Mouse (Mus musculus): ENCODE data around the gene Map10.

The Map10 gene

DNA sequence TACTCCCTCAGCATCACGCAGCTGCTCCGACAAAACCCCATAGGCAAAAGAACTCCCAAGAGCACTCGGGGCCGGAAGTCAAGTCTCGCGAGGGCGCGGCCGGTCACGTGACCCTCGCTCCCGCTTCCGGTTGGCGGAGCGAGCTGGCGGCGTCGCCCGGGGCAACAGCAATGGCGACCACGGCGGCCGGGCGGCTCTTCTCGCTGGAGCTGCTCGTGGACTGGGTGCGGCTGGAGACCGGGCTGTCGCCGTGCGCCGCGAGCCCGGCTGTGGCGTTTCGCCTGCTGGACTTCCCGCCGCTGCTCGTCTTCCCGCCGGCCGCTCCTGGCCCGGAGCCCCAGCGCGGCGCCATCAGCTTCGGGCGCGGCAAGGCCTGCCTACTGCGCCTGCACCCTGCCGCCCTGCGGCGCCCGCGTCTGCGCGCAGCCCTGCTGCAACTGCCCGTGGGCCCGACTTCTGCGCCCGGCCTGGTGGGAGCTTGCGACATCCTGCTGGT is at the start of gene Map10:
Map10 (plus strand) TSS at position 119 of the 496 bp plus-strand sequence.
- DNase-seq (ENCODE audit: extremely low read depth, low read depth), result no peak

DNA sequence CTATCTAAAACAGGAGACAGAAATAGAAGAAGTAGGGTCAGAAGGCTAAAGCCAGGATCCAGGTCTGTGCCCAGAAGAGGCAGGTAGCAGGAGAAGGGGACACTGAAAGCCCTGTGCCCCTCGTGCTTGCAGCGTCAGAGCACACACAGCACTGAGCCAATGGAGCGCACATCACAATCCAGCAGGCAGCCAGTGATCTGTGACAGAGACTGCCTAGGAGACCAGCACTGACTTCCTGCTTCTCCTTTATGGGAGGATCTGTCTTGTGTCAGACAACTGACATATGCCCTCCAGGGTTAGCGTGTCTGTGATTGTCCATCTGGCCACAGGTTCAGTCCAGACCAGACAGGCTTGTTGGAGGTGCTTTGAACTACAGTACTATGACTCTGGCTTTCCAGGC is 49.3 kb upstream of the Map10 start:
- no peak for DNase-seq (ENCODE audit: extremely low read depth, low read depth)

DNA sequence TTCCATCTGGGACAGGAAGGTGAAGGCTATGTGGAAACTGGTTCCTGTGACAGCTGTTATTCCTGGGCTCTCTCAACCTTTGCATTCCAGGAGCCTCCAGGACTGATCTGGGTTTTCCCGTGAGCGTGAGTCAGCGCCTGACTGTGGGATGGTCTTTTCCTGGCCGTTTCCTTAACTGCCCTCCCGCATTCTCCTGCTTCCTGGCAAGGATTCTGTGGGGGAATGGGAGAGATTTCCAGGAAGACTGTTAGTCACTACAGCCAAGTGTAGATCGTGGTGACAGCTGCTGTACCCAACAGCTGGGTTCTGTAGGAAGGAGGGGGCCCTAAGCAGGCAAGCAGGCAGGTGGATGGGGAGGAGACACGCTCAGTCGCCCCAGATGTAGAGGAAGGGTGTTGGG is 45.3 kb upstream of the Map10 start:
- DNase-seq (ENCODE audit: extremely low read depth, low read depth), result no peak

DNA sequence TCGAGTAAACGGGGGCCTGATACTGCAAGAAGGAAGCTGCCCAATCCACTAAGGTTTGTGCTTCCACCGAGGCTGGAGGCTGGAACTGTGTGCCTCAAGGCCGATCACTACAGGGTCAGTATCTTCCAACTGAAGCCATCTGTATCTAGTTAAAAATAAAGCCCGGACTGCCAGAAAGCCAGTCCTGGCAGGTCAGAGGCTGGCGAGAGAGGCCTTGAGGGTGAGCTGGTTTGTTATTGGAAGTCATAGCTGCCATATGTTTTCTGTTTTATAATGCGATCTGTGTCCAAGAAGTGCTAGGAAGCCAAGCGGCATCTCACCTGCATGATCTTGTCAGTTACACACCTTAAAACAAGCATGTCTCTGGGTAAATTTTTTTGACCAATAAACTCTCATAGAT is 43.2 kb upstream of the Map10 start:
- no peak for DNase-seq (ENCODE audit: extremely low read depth, low read depth)

DNA sequence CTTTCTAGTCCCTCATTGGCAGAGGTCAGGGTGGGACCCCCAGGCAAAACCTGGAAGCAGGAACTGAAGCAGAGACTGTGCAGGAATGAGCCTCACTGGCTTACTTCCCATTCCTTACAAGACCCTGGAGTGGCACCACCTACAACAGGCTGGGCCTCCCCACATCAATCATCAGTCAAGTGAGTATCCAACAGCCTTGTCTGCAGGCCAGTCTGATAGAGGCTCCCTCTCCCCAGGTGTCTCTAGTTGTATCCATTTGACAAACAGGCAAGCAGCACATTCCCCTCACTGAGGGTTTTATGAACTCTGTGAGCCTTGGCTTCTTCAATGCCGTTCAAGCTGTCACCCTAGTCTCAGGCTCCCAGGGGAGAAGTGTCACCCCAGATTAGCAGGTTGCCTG is 40.8 kb upstream of the Map10 start:
- no peak for DNase-seq (ENCODE audit: extremely low read depth, low read depth)

DNA sequence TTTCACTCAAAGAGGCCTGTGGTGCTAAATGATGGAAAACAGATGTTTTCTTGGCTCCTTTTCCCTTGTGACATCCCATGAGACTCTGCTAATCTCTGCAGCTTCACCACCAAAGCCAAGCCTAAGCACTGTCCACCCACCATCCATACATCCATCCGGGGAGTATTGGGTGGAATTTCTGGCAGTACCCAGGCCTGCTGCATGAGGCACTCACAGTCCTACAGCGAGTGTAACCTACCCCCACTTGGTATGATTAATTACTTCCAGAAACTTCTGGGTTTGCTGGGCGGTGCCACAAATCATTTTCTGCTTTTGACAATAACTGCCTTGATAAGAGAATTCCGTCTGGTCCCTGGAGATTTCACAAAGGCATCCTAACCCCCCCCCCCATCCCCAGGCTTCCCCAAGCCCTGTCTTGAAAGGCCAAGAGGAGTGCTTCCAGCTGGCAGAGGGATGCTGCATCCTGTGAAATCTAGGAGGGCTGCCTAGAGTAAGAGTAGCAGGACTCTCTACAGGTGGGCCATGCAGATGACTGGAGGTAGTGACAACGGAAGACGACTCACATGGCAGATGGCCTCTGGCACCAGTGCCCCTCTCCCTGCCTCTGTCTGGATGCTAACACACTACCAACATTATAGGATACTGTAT is 31.1 kb upstream of the Map10 start:
- no peak for DNase-seq (ENCODE audit: extremely low read depth, low read depth)

DNA sequence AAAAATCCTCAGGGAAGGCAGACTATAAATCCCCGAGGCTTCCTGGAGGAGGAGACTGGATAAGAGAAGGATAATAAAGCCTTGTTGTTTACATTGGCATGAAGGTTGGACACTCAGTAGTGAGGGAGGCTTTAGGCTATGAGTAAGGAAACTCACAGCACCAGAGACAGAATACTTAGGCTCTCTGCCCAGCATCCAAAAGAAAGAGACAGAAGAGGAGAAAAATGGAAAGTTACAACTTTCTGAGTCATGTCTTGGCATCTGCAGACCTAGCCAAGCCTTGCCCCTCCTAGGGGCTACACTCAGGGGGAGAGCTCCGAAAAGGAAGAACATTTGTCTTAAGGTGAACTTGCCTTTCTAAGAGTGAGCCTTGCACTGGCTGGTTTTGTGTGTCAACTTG is 30.0 kb upstream of the Map10 start:
- DNase-seq (ENCODE audit: extremely low read depth, low read depth), result no peak

DNA sequence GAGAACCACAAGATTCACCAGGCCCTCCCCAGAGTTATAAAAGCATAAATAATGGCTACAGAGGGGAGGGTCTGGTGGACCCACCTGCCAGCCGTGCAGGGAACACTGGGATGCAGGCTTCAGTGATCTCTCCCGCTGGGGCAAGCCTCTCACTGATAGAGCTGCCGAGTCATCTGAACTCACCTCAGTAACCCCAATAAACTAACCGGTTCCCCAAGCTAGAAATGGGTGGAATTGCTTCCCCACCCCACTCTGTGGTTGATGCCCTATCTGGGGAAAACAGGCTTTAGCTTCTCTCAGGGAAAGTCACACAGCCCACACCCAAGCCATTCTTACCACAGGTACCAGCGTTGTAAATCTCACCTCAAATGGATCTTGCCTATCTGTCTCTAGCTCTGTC is 28.9 kb upstream of the Map10 start:
- DNase-seq (ENCODE audit: extremely low read depth, low read depth), result no peak

DNA sequence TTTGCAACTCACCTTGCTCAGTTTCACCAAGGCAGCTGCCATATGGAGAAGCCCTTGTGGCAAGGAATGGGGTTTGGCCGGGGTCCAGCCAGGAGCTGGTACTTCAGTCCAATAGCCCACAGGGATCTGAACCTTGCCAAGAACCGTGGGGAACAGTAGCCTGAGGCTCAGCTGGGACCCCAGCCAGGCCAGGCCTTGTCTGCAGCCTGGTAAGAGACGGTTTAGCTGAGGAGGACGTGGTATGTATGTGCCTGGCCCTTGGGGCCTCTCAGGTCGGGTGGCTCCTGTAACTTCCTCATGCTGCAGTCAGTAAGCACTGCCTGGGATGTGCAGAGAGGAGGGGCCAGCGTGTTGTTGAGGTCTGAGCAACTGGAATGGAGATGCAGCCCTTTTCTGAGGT is 27.8 kb upstream of the Map10 start:
- no peak for DNase-seq (ENCODE audit: extremely low read depth, low read depth)

DNA sequence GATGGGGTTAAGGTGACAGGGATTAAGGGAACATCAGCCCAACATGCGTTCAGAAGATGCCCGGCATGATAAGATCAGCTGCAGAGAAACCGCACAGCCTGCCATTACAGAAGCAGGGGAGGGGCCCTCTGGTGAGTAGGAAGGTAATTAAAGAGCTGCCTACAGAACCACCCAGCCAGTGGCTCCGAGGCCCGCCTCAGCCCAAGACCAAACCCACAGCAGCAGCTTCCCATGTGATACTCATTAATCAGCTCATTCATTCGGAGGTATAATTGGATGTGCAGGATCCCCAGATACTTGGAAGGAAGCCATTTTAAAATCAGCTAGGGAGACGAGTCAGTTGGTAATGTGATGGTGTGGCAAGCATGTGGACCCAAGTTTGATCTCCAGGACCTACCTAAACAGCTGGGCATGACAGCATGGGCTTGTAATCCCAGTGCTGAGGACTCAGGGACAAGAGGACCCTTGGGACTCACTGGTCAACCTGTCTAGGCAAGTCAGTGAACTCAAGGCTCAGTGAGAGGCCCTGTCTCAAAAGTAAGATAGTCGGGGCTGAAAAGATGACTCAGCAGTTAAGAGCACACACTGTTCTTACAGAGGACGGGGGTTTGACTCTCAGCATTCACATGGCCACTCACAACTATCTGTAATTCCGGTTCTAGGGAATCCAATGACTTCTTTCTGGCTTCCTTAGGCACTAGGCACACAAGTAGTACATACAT is 23.7 kb upstream of the Map10 start:
- no peak for DNase-seq (ENCODE audit: extremely low read depth, low read depth)

DNA sequence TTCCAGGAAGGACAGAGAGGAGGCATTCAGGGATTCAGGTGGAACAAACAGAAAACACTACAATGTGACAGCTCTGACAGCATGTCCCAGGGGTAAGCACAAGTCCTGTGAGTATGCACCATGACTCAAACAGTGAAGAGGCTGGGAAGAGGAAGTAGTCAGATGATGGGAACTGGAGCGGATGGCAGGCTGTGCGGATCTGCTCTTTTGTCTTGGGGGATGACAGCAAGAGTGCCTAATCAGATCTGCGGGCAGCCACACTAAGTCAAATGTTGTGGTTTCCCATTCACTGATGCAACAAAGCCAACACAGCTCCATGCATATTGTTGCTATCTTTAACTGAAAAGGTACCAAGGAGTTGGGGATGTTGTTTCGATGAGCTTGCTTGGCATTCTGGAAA is 20.2 kb upstream of the Map10 start:
- no peak for DNase-seq (ENCODE audit: extremely low read depth, low read depth)

DNA sequence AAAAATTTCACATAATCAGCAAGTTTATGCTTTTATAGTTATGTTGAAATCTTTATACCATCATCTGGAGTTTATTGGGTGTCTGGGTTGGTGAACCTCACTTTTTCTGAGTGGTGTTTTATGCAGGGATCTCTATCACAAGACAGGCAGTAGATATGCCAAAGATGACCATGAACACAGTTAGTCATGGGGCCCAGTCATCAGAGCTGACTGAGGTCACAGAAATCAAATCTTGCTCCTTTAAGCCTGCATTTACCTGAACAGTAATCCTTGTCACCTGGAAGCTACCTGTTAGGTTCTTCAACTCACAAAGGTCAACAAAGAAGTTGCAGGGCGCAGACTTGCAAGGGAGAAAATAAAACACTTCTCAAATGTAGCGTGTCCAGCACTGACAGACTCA is 14.8 kb upstream of the Map10 start:
- no peak for DNase-seq (ENCODE audit: extremely low read depth, low read depth)

DNA sequence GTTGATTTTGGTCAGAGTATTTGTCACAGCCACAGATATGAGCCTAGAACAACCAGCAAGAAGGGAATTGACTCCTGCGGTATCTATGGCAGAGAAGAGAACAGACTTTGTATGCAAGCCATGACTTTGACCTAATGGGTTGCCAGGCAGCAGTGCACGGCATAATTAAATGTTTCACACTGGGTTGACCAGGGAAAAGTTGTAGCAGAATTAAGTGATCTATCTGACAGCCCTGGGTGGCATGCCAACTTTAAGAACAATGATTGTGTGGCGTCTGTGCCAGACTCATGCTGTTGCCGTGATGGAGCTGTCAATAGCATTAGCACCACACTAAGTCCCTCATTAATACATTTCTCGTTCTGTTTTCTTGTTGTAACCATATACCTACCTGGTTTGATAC is 11.1 kb upstream of the Map10 start:
- no peak for DNase-seq (ENCODE audit: extremely low read depth, low read depth)

DNA sequence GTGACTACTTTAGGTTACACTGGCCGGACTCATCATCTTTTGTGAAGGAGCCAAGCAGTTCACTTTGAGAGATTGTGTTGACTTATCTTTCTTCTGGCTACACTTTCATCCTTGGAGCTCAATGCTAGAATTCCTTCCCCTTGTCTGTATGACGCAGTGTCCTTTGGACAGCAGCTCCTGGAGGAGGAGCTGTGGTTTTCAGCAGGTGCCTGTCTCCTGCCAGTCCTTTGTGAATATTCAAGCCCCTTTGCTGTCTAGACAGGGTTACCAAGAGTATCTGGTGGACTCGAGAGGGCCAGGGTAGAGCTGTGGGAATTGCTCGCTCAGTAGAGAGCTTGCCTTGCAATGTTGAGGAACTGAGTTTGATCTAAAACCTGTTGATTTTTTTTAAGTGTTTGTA is 10.7 kb upstream of the Map10 start:
- no peak for DNase-seq (ENCODE audit: extremely low read depth, low read depth)

DNA sequence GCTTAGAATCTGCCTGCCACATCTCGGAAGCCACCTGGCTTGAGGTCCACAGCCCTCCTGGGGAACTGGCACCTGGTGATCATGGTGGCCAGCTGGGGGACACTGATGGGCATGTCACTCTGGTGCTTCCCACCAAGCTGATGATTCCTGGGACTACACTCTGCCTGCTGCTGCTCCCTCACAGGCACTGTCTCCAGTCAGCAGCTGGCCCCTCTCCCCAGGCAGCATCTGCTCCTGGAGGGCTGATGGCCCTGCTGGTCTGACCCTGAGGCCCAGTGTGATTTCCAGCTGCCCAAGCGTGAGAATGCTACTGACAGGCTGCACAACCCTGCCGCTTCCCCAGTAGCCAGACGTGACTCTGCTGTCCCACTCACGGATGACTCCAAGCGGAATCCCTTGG is 9.2 kb upstream of the Map10 start:
- no peak for DNase-seq (ENCODE audit: extremely low read depth, low read depth)

DNA sequence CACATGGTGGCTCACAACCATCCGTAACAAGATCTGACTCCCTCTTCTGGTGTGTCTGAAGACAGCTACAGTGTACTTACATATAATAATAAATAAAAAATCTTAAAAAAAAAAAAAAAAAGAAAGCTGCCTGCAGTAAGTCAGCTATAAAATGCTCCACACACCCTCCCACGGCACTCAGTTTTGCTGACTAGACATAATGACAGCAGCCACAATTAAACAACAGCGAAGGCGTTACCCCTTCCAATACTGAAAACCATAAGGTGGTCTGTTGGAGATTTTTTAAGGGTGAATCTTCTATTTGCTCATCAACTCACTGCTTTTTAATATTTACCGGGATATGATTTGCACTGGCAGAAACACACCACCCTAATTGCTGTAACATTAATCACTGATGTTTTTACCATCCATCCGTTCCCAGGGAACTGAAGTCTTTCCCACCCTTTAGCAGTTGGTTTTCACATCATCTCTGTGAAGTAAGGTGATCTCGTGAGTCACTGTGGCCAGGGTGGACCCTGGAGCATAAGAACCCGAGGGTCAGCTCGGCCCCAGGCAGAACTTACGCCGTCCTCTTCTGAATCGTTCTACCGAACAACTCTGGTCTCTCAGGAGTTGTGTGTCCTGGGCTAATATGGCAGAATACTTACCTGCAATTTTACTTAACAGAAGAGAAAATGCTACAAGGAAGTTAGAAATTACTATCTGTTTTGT is 7.5 kb upstream of the Map10 start:
- no peak for DNase-seq (ENCODE audit: extremely low read depth, low read depth)

DNA sequence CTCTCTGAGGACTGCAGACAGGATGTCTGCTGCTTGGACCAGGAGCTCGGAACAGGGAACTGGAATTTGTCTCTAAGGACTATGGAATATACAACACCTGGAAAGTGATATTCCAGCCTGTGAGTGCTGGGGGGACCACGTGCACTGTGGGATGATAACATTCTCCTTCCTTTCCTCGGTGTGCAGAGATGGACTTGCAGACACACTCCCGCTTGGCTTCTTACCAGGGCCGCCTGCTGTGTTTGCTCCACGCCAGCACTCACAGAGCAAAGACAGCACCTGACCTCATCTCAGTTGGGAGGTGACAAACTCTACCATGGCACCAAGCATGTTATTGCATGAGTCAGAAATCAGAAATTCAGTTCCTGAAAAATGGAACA is 7.0 kb upstream of the Map10 start:
- DNase-seq (ENCODE audit: extremely low read depth, low read depth), result no peak

DNA sequence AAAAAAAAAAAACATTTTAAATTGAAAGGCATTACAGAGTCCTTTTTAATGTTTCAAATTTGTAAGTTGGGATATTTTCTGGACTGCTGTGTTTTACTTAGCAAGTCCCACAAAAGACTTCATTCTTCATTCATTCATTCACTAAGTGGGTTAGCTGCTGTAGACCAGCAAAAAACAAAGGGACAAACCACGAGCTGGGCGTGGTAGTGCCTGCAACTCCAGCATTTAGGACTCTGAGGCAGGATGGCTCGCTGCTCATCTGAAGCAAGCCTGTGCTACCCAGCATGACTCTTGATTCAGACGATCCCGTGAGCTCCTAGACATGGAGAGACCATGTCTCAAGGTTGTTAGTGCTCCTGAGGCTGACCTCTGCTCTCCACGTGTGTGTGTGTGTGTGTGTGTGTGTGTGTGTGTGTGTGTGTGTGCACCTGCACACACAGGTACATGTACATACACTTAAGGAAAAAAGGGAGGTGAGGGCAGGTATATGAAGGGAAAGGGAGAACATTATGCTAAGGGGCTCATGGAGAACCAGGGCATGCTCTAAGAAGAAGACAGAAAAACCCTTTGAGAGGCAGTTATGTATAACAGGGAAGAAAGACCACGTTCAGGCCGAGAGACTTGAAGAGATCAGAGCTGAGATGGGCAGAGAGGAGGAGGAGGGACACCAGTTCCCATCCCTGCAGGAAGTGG is 4.3 kb upstream of the Map10 start:
- DNase-seq (ENCODE audit: extremely low read depth, low read depth), result no peak

DNA sequence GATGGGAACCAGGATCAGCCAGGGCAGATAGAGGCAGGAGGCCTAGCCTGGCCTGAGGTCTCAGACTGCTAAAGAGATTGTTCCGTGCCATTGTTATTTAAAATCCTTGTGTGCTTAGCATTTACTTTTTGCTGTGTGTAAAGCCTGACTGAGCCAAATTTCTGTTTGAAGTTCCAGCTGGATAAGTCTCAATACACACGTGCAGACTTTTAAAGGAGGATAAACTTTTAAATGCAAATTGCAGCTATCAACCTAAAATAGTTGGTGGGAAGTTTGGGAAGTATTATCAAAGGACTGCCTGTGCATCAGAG is 3.8 kb upstream of the Map10 start:
- no peak for DNase-seq (ENCODE audit: extremely low read depth, low read depth)

DNA sequence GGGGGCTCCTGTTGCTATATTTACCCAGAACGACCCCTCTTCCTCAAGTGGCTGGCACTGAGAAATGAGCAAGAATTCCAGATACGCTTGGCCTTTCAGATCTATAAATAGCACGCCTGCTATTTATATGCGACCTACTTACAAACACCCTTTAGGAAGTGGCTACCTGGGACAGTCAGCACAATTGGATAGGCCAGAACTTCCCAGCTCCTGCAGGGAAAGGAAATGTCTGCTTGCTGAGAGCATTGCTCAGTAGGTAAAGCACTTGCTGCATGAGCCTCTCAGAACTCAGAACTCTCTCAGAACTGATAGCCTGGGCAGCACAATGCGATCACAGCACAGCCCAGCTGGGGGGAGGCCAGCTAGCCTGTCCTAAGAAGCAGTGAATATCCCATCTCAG is 3.4 kb upstream of the Map10 start:
- no peak for DNase-seq (ENCODE audit: extremely low read depth, low read depth)

DNA sequence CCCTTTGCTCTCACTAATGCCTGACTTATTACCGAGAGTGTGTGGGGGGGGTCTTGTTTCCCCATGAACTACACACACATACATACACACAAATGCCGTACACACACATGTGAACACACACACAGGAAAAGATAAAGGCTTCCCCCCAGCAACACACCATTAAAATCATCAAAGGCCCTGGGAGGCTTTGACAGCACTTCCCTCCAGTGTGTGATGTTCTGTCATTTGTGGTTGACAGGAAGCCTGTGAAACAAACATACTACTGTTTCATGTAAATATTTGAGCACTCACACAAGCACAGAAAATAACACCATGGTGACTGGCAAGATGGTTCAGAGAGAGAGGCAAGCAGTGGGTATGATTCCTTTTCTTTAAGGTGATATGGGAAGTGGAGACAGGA is 2.4 kb upstream of the Map10 start:
- no peak for DNase-seq (ENCODE audit: extremely low read depth, low read depth)

DNA sequence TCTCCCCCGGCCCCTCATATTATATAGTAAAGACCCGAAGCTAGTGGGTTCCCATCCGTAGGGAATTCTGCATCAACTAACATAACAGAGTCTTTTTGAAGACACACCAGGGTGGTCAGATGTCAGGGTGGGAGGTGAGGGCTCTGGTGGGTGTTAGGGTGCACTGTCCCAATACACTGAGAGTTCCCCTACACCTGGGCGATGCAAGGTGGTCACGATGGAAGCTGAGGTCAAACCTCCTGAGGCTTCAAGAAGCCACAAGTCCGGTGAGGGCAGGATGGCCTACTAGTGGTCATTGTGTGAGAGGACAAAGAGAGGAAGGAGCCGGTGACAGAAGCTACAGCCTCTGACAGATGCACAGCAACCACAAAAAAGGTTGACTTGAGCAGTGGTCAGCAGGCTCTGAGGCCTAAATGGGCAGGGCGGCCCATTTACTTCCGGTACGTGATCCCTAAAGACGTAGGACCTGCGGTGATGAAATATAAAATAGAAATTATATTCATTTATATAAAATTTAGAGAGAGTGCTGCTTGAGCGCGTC is 389 bp upstream of the Map10 start:
- no peak for DNase-seq (ENCODE audit: extremely low read depth, low read depth)
